Mouse (Mus musculus) liver, adult 2 months (tissue): ENCODE measurements around the gene Cx3cr1.
A peak's percentile ranks its signal among the peaks of the same experiment; 100 is the strongest.

Source experiments
- CTCF ChIP-seq: fragments of 200-500 bp; IDR thresholded peaks from 2 replicates; pipeline ENCODE4 v1.5.1; 2011; ENCODE audit warnings: low read depth, low read length, control low read depth
- POLR2A ChIP-seq: fragments of 200-500 bp; IDR thresholded peaks from 2 replicates; pipeline ENCODE4 v1.6.1; 2011; ENCODE audit warnings: low read length, control low read depth; ENCODE audit not compliant: insufficient read depth; ENCODE audit errors: extremely low read depth

GRCm38 (mm10) chr9:120001945-120002725, 67.5 kb downstream of the Cx3cr1 start:
- TF ChIP-seq POLR2A (0 out of 2 replicates have a peak, but pooled peaks have one; percentile 19), CTCF (no peak)
